Mouse (Mus musculus) heart, embryonic 11.5 days (tissue): ENCODE measurements around the gene Dusp9. TPM values are rescaled to one million over a fixed set of nuclear protein-coding genes. Genes with fewer than 3 reads are reported as not detected.

Experiments
- ATAC-seq: fragments of 200-750 bp; cut with Nextera tagmentation; replicated peaks from 2 replicates; pipeline ENCODE4 v1.8.0; 2017; ENCODE audit warnings: moderate library complexity; ENCODE audit not compliant: insufficient number of reproducible peaks, low FRiP score, low TSS enrichment
- H3K27ac ChIP-seq: fragments of 300-500 bp; sonication (generic); 2 replicates; pipeline ENCODE4 v1.5.1; 2014; ENCODE audit warnings: mild to moderate bottlenecking, low read depth, low read length
- H3K27me3 ChIP-seq: fragments of 300-500 bp; sonication (generic); 2 replicates; pipeline ENCODE4 v1.6.1; 2014; ENCODE audit warnings: mild to moderate bottlenecking, low read length, mixed read lengths; ENCODE audit not compliant: control insufficient read depth, insufficient read depth
- H3K36me3 ChIP-seq: fragments of 300-500 bp; sonication (generic); 2 replicates; pipeline ENCODE4 v1.6.1; 2014; ENCODE audit warnings: mild to moderate bottlenecking, low read length, moderate library complexity, mixed read lengths; ENCODE audit not compliant: control insufficient read depth, insufficient read depth
- H3K4me1 ChIP-seq: fragments of 300-500 bp; sonication (generic); 2 replicates; pipeline ENCODE4 v1.6.1; 2014; ENCODE audit warnings: low read length; ENCODE audit not compliant: control insufficient read depth, insufficient read depth
- H3K4me2 ChIP-seq: fragments of 300-500 bp; sonication (generic); 2 replicates; pipeline ENCODE4 v1.6.1; 2014; ENCODE audit warnings: mild to moderate bottlenecking, moderate library complexity
- H3K4me3 ChIP-seq: fragments of 300-500 bp; sonication (generic); 2 replicates; pipeline ENCODE4 v1.5.1; 2014; ENCODE audit warnings: low read depth, low read length
- H3K9ac ChIP-seq: fragments of 300-500 bp; sonication (generic); 2 replicates; pipeline ENCODE4 v1.6.1; 2014; ENCODE audit warnings: mild to moderate bottlenecking, low read depth, low read length, moderate library complexity
- H3K9me3 ChIP-seq: fragments of 300-500 bp; sonication (generic); replicated peaks from 2 replicates; pipeline ENCODE4 v1.6.1; 2016; ENCODE audit warnings: low read length; ENCODE audit not compliant: control insufficient read depth
- WGBS: fragments of 180-500 bp; shearing (Covaris S2); extraction: QIAGEN DNeasy Blood & Tissue Kit; methylation state at CpG from one replicate; pipeline ENCODE4 v1.1.7; 2014; ENCODE audit not compliant: insufficient replicate concordance; 5-methylcytosine and 5-hydroxymethylcytosine counted together
- polyA plus RNA-seq: library from polyadenylated mRNA; unstranded; fragments of >200 nt; fragmentation: Nextera tagmentation; extraction: Ambion mirVana; gene quantifications from 2 replicates; pipeline ENCODE4 v1.2.1, GENCODE M21; 2014

Gene Dusp9
- polyA plus RNA-seq, 1 experiment from 2014 or later = 5.4 TPM

DNA sequence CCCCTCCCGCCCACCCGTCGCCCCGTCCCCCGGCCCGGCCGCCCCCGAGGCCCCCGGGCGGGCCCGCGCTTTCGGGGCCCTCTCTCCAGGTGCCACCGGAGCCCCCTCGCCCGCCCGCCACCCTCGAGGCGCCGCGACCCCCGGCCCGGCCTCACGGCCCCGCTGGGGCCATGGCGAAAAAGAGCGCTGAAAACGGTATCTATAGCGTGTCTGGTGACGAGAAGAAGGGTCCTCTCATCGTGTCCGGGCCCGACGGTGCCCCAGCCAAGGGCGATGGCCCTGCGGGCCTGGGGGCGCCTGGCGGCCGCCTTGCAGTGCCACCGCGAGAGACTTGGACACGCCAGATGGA lies 34.4 kb downstream of the Dusp9 start:
- H3K9me3 ChIP-seq = no peaks in the 10 kb centered on the region
- peak overlapping the region; percentile 66 for H3K9ac ChIP-seq
- H3K27me3 ChIP-seq = peaks cover 5% of the 10 kb centered on the region
- peak overlapping the region; percentile 74 for H3K27ac ChIP-seq
- peak overlapping the region; percentile 70 for H3K4me2 ChIP-seq
- no peaks in the 10 kb centered on the region for H3K4me1 ChIP-seq
- no peak for ATAC-seq
- peak overlapping the region; percentile 50 for H3K4me3 ChIP-seq
- H3K36me3 ChIP-seq = no peaks in the 10 kb centered on the region
- WGBS = 25% methylated on average over 24 of the region's 42 CpGs

DNA sequence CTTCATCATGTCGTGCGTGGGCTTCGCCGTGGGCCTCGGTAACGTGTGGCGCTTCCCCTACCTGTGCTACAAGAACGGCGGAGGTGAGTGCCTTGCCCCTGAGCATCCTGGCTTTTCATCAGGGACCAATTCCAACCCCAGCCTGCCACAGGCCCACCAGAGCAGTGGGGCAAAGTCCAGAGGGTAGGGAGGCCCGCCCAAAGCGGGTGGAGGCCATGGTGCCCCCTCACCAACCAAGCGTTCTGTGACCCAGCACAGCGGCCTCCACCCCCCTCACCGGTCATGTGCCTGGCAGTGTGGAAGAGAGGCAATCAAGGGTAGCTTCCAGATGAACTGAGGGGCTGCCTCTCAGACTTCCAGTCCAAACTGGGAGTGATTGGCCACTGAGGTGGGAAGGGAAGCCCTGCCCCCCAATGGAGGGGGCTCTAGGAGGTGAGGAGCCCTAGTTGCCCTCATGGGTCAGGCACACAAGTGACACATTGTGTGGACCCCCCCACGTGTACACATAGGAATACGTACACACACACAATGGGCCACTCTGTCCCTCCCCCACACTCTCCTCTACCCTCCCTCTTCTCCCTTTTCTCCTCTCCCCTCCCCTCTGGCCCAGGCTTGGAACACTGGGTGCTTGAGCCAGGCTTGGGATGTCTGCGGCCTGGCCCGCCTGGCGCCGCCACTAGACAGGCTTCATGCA lies 34.9 kb downstream of the Dusp9 start:
- no peaks in the 10 kb centered on the region for H3K36me3 ChIP-seq
- H3K9ac ChIP-seq = peak overlapping the region; percentile 66
- WGBS = 29% methylated on average over 20 of the region's 20 CpGs
- H3K27me3 ChIP-seq = peaks cover 5% of the 10 kb centered on the region
- peak overlapping the region; percentile 70 for H3K4me2 ChIP-seq
- H3K4me3 ChIP-seq = peak overlapping the region; percentile 50
- ATAC-seq = peak; percentile 40; the same call in 1 of the 2 replicates
- no peaks in the 10 kb centered on the region for H3K4me1 ChIP-seq
- H3K9me3 ChIP-seq = no peaks in the 10 kb centered on the region
- peak overlapping the region; percentile 74; the same call in 1 of the 2 replicates for H3K27ac ChIP-seq

DNA sequence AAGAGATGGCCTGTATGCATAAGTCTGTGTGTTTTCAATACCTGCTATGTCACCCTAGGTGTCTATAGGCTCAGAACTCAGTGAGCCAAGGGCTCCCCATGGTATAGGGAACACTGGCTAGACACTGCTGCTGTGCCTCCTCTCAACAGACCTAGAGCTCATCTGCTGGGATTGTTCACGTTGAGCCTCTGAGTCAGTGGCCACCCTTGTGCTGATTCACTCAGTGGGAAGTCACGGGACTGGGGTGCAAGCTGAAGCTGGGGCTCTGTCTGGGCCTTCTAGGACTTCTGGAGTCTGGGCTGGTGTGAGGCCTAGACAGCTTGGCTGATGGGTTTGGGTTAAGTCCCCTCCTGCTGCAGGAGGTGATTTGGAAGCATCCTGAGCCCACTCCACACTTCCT lies 36.0 kb downstream of the Dusp9 start:
- Histone ChIP-seq H3K27me3 (peaks cover 5% of the 10 kb centered on the region), H3K4me3 (no peak overlapping the region), H3K36me3 (peaks cover under 1% of the 10 kb centered on the region; the same call in 1 of the 2 replicates), H3K9ac (no peak overlapping the region), H3K9me3 (no peaks in the 10 kb centered on the region), H3K4me1 (no peaks in the 10 kb centered on the region), H3K27ac (no peak overlapping the region), H3K4me2 (peak overlapping the region; percentile 70; the same call in 1 of the 2 replicates)
- 55% methylated on average over 2 of the region's 2 CpGs for WGBS
- no peak for ATAC-seq

DNA sequence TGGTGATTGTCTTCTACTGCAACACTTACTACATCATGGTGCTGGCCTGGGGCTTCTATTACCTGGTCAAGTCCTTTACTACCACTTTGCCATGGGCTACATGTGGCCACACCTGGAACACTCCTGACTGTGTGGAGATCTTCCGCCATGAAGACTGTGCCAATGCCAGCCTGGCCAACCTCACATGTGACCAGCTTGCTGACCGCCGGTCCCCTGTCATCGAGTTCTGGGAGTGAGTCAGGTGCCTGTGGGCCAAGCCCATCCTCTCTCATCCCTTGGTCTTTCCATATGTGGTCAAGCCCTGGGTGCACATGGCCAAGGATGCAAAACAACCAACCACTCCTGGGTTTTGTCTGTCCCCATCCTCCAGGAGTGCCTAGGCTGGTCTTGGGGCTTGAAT lies 37.4 kb downstream of the Dusp9 start:
- H3K4me3 ChIP-seq = no peak overlapping the region
- H3K4me1 ChIP-seq = no peaks in the 10 kb centered on the region
- peaks cover 5% of the 10 kb centered on the region for H3K27me3 ChIP-seq
- no peak overlapping the region for H3K4me2 ChIP-seq
- 86% methylated on average over 4 of the region's 4 CpGs for WGBS
- peaks cover 4% of the 10 kb centered on the region; the same call in 1 of the 2 replicates for H3K36me3 ChIP-seq
- ATAC-seq = no peak
- H3K9ac ChIP-seq = no peak overlapping the region
- no peaks in the 10 kb centered on the region for H3K9me3 ChIP-seq
- H3K27ac ChIP-seq = no peak overlapping the region

DNA sequence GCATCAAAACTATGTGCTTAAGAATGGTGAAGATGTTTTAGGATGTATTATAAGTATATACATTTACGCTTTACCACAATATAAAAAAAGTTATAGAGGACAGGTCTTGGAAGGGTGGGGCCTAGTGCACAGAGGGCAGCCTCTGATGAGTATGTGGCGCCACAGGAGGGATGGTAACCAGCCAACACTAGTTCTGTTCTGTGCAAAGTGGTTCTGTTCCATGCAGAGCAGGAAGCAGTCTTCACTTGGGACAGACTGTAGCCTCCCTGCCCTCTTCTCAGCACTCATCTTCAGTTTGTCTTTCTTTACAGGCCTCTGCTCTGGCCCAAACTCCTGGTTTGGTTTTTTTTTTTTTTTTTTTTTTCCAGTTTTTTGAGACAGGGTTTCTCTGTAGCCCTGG lies 44.9 kb downstream of the Dusp9 start:
- WGBS = 80% methylated on average over 2 of the region's 2 CpGs
- Histone ChIP-seq H3K4me1 (no peaks in the 10 kb centered on the region; the same call in 1 of the 2 replicates), H3K27me3 (no peaks in the 10 kb centered on the region; the same call in 1 of the 2 replicates), H3K27ac (no peak overlapping the region), H3K9me3 (no peaks in the 10 kb centered on the region), H3K4me3 (no peak overlapping the region), H3K36me3 (peaks cover 4% of the 10 kb centered on the region; the same call in 1 of the 2 replicates), H3K4me2 (no peak overlapping the region), H3K9ac (no peak overlapping the region)
- ATAC-seq = no peak

DNA sequence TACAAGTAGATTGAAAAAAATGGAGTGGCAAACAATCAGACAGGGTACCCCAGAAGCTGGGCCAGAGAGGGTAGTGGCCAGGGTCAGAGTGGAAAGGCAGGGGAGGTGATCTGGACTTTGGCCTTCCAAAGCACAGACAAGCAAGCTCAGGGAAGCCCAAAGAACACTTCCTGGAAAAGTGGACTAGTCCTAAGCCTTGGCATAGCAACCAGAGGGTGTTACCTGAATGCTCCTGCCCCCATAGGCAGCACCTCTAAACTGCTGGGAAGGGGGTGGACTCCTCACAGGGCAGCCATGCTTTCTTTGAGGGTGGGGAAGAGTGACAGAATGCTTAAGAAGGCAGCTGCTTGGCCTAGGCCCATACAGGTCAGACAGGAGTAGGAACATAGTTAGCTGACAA lies 45.8 kb downstream of the Dusp9 start:
- ATAC-seq = no peak
- H3K36me3 ChIP-seq = peaks cover 4% of the 10 kb centered on the region; the same call in 1 of the 2 replicates
- no peaks in the 10 kb centered on the region; the same call in 1 of the 2 replicates for H3K27me3 ChIP-seq
- no peak overlapping the region for H3K9ac ChIP-seq
- H3K4me1 ChIP-seq = no peaks in the 10 kb centered on the region; the same call in 1 of the 2 replicates
- H3K4me3 ChIP-seq = no peak overlapping the region
- peak overlapping the region; percentile 76 for H3K27ac ChIP-seq
- H3K4me2 ChIP-seq = no peak overlapping the region
- H3K9me3 ChIP-seq = no peaks in the 10 kb centered on the region

DNA sequence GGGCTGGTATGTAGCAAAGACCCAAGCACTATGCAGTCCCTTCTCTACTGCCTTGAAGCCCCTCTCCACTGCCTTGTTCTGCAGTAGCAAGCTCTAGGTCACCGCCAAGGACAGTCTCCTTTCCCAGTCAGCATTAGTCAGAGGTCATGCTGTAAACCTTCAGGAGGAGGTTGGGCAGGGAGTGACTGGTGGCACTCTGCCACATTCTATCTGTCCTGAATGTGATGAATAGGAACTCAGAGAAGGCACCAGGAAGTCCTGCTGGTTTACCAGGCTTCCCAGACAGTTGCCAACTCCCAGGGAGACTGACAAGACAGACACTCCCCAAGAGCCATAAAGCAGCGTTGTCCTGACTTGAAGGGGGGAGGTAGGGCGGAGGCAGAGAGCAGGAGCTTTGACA lies 46.4 kb downstream of the Dusp9 start:
- Histone ChIP-seq H3K9ac (no peak overlapping the region), H3K36me3 (no peaks in the 10 kb centered on the region), H3K9me3 (no peaks in the 10 kb centered on the region), H3K4me3 (no peak overlapping the region), H3K27me3 (no peaks in the 10 kb centered on the region; the same call in 1 of the 2 replicates), H3K4me1 (no peaks in the 10 kb centered on the region; the same call in 1 of the 2 replicates), H3K27ac (peak overlapping the region; percentile 76), H3K4me2 (no peak overlapping the region)
- 55% methylated on average over 3 of the region's 3 CpGs for WGBS
- ATAC-seq = no peak

DNA sequence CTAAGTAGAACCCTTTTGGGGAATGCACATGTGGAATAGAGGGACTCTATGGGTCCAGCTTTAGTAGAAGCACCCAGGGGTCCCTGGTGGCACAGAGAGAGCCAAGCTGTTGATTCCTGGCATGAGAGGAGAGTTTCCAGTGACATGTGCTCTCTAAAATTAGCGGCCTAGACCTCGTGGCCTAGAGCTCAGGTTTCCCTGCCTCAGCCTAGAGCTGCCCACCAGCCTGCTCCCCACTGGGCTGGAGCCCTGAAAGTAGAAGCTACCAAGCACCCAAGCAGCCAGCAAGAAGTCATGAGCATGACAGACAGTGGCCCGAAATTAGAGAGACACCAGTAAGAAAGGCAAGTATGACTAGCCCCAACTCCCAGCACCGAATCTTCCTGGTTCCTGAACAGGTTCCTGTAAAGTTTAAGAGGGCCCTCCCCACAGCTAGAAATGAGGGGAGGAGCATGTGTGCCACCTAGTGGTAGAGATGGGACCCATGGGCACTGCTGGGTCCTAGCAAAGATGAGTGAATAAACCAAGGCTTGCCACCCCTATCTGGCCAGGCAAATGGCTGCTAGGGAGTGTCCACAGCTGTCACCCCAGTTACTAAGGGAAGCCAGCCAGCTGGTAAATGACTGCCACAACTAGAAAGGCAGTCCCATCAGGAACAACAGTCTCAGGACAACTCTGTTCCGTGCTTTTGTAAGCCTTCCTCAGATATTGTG lies 51.9 kb downstream of the Dusp9 start:
- Histone ChIP-seq H3K27ac (no peak overlapping the region), H3K9ac (no peak overlapping the region), H3K4me1 (no peaks in the 10 kb centered on the region), H3K4me2 (no peak overlapping the region), H3K9me3 (no peaks in the 10 kb centered on the region), H3K27me3 (no peaks in the 10 kb centered on the region; the same call in 1 of the 2 replicates), H3K36me3 (no peaks in the 10 kb centered on the region), H3K4me3 (no peak overlapping the region)
- ATAC-seq = no peak
- 73% methylated on average over 5 of the region's 5 CpGs for WGBS
